Mouse (Mus musculus): ENCODE results near the gene Nlgn2. TPM values are rescaled to one million over a fixed set of nuclear protein-coding genes. Genes with fewer than 3 reads are reported as not detected.

The Nlgn2 gene
- polyA plus RNA-seq (2012; rRNA removed): 116 and 125 TPM in 2 replicates

DNA sequence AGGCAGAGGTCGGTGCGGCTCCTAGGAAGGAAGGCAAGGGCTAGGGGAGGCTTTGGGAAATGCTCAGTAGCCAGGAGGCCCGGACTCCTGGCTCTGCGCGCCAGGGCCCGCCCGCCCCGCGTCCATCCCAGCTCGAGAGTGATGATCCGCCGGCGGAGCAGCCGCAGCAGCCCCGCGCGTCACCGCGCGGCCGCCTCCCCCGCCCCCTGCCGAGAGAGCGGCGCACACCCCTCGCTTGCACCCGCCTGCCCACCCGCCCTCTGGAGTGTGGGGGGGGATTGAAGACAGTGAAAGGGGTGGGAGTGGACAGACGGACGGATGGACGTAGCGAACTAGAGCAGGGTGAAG, at the start of gene Nlgn2:
Nlgn2 (minus strand) TSS at position 181 of the 348 bp plus-strand sequence.
- no peak for DNase-seq (ENCODE audit: extremely low spot score in 1 of 2, low spot score in 1 of 2)

DNA sequence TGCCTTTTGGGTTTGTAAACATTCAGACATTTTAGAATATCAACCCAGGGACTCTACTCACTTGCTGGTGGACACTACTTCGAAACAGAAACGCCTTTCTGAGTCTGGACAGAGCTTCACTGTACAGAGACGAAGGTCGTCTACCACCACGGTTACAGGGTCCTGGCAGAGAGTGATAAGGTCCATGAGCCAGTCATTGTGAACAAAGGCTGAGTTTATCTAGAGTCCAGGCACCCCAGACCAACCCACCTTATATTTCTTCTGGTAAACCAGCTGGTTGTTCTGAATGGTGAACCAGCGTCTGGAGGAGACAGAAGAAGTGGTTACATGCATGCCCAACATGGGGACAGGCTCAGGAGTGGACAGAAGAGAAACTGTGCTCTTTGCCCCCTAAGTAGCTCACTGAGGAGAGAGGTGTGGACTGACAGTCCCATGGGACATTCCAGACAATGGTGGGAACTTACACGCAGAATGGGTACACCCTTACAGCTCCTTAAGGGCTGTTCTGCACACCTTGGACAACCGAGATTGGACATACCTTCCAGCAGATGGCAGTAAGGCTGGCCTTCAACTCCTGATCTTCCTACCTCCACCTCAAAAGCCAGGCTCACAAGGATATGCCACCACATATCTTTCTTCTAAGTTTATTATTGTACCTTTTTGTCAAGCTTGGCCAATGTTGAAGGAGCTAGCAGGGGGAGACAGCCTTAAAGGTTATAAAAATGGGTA, 49.5 kb upstream of the Nlgn2 start:
- DNase-seq (ENCODE audit: extremely low spot score in 1 of 2, low spot score in 1 of 2): no peak

DNA sequence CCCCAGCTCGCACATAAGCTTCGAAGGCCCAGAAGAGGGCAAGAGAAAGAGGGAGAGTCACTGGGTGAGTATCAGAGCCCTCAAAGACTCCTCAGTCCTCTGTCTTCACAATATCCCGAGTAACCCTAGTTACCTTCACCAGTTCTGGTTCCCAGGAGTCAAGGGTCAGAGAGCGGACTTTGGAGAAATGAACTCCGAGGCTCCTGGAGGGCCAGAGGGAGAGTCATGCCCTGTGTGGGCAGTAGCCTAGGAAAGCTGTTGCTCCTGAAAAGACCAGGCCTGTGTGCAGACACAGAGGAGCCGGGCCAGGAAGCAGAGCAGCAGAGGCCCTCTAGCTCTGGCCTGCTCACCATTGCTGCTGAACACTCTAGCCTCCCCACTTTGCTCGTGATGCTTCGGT, 47.1 kb upstream of the Nlgn2 start:
- no peak for DNase-seq (ENCODE audit: extremely low spot score in 1 of 2, low spot score in 1 of 2)

DNA sequence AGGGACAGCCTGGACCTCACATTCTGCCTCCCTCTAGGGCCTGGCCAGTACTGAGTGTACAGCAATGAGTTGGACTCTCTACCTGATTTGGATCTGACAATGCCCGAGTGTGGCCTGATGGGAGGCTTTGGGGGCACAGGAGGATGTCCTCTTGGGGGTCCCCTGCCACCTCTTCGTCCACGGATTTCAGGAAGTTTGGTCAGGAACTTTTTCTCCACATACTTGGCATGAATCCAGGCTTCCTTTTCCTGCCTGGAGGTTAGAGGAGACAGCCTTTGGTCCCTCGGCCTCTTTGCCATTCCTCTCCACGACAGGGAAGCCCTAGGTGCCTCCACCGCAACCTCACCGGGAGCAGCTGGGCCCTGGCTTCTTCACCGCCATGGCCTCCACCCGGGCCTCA, 46.7 kb upstream of the Nlgn2 start:
- DNase-seq (ENCODE audit: extremely low spot score in 1 of 2, low spot score in 1 of 2): no peak

DNA sequence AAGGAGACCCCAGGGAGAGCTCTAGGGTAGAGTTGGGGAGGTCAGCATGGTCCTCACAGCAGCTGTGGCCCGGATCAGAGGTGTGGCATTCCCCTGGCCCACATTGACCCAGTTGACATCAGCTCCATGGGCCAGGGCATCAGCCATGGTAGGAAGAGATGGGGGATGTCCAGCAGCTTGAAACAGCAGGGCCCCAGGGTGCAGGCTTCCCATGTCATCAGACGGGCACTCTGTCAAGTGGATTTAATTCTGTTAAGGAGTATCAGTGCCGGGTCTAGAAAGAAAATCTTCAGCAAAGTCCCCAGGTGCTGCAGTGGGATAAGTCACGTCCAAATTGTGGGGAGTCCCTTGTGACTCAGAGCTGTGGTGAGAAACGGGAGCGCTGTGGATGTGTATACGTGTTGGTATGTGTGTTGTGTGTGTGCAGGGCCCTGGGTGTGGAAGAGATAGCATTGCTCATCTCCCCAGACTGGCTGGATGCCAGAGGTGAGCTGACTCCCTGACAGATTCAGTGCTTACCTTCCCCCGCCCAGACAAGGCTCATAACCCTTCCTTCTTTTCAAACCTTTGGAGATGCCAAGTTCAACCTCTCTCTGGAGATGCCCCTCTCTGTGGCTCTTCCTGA, 46.1 kb upstream of the Nlgn2 start:
- no peak for DNase-seq (ENCODE audit: extremely low spot score in 1 of 2, low spot score in 1 of 2)

DNA sequence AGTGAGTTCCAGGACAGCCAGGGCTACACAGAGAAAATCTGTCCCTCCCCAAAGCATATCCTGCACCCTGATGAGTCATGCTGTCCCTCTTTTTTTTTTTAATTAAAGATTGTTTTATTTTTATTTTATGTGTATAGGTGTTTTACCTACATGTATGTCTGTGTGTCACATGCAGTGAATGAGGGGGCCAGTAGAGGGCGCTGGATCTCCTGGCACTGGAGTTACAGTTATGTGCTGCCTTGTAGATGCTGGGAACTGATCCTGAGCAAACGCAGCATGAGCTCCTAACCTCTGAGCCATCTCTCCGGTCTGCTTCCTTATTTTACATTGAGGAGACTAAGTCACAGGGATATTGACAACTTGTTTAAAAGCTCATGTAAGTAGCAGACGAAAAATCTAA, 45.5 kb upstream of the Nlgn2 start:
- no peak for DNase-seq (ENCODE audit: extremely low spot score in 1 of 2, low spot score in 1 of 2)

DNA sequence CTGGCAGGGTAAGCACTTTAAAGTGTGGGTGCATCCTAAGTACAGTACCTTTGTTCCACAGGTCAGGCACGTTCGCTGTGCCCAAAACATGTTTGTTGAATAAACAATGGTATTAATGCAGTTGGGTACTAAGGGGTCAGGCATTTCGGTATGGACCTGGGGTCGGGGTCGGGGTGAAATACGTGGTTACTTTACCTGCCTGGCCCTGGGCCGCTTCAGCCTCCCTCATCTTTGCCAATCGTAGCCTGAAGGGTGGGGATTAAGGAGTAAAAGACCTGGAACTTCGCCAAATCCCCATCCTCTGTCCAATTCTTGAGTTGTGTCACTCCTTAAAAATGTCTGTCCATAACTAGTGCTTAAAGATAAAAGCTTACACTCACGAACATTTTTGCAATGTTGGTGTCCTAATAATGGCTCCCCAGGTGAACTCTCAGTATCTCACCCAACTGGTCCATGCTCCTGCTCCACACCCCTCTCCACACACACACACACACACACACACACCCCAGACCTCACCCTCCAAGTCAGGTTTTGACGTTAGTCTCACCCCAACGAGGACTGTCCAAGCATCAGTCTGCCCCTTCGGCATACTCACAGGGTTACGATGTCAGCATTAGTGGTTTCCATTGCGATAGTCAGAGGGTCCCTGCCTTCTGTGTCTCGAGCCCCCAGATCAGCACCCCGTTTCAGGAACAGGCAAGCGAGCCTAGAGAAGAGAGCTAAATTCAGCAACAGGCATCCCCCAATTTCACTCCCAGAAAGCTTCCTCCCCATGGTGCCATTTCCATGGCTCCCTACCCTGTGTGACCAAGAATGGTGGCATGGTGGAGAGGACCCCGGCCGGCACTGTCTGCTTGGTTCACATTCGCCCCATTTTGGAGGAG, 44.4 kb upstream of the Nlgn2 start:
- no peak for DNase-seq (ENCODE audit: extremely low spot score in 1 of 2, low spot score in 1 of 2)

DNA sequence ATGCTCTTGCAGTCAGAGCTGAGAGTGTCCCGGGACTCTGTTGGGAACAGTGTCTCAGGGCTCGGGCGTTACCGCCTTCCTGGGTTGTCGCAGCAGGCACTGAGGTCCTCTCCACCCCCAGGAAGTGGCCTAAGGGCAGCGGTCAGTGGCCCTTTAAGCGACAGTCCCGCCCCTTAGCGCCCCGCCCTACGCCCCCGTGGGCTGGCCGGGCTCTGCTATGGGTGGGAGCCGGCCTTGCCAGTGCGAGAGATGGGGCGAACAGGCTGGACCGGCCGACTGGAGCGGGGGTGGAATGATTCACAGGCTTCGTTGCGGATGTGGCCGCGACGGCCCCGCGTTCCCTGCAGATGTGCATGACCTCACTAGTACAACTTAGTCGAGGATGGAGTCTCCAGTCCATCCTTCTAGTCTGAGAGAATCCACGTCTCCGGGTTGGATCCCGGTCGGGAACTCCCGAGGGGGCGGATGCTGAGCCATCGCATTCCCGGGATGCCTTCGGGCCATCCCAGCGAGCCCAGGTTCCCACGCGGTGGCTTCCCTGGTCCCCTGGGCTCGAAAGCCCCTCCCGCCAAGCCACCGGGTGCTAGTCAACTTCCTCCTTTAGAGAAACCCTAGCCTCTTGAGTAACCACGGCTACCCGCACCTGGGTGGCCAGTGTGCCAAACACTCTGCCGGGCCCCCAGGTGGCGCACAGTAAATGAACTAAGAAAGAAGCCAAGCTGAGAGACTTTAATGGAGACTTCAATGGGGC, 43.4 kb upstream of the Nlgn2 start, which contains the start of gene Kctd11:
Kctd11 (minus strand) TSS at position 554 of the 751 bp plus-strand sequence.
- DNase-seq (ENCODE audit: extremely low spot score in 1 of 2, low spot score in 1 of 2): peak in 1 of 2 experiments; percentile 64

DNA sequence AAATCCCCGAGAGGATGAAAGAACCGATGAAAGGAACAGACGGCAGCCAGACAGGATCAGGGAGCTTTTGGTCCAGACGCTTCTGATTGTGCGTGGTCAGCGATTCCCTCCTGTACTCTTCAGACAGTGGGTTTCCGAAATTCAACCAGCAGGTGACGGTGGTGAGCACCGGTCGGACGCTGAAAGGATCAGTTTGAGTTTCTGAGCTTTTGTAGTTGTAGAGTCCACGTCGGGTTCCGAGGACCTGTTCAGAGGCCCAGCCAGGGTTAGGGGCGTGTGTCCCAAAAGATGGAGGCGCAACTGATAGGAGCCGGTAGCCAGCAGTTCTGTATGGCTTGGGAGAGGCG, 42.9 kb upstream of the Nlgn2 start:
- peak in 1 of 2 experiments; percentile 47 for DNase-seq (ENCODE audit: extremely low spot score in 1 of 2, low spot score in 1 of 2)

DNA sequence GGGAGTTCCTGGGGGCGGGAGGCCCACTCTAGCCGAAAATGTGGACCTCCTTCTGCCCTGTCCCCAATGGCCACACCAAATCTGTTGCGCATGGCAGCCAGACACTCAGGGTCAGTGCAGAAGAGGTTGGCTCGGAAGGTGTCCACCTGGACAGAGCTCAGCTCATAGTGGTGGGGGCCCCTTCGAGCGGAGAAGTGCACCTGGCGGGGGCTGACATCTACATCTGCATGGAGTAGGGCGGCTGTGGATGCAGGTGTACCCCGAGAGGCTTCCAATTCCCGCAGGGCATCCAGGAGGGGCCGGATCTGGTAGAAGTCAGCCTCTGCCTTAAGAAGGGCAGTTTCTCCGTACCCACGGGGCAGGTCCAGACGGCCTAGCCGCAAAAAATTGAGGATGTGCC, 42.1 kb upstream of the Nlgn2 start:
- no peak for DNase-seq (ENCODE audit: extremely low spot score in 1 of 2, low spot score in 1 of 2)

DNA sequence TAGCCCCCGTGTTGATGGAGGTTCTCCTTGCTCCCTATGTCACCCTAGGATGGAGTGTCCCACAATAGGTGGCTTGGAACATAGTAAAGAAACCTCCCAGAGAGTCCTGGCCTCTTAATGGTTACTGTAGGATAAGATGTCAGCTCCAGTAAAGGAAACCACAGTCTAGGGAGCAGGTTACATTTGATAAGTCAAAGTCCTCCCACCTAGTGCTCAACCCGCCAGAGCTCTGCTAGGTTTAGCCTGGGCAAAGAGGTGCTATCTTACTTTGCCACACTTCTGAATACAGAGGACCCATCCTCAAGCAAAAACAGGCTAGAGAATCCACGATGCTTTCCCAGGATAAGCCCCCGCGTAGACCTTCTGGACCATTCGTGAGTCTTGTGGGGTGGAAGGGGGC, 41.4 kb upstream of the Nlgn2 start:
- DNase-seq (ENCODE audit: extremely low spot score in 1 of 2, low spot score in 1 of 2): no peak

DNA sequence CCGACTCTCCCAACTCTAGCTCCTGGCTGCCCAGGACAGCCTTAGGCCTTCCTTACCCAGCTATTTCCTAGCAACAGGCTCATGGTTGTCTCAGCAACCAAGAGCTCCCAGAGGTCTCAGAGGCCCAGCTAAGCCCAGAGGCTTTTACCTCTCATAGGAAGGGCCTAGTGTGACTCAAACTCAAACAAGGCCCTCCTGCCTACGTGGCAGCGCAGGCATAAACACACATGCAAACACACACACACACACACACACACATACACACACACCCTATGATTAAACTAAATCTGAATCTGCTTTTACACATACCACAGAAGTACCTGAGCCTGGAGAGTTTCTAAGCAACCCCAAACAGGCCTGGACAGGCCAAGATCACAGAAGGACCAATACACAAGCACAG, 40.8 kb upstream of the Nlgn2 start:
- DNase-seq (ENCODE audit: extremely low spot score in 1 of 2, low spot score in 1 of 2): no peak

DNA sequence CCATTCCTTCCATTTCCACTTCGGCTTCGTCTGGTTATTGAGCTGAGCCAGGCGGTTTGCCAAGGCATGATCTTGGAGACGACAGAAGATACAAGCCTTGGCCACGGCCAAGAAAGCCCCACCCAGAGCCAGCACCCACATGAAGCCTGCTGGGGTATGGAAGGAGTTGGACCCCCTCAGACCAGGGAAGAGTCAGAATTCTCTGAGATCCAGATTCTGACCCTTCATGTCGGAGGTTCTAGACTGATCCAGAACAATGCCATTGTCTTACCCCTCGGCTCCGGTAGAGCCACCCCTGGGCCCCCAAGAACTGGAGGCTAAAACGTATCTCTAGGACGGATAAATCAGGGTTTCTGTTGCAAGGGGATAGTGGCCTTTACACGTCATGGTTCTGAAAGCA, 40.3 kb upstream of the Nlgn2 start, which contains the start of gene Tmem95:
Tmem95 (minus strand) TSS at position 141 of the 400 bp plus-strand sequence.
- no peak for DNase-seq (ENCODE audit: extremely low spot score in 1 of 2, low spot score in 1 of 2)

DNA sequence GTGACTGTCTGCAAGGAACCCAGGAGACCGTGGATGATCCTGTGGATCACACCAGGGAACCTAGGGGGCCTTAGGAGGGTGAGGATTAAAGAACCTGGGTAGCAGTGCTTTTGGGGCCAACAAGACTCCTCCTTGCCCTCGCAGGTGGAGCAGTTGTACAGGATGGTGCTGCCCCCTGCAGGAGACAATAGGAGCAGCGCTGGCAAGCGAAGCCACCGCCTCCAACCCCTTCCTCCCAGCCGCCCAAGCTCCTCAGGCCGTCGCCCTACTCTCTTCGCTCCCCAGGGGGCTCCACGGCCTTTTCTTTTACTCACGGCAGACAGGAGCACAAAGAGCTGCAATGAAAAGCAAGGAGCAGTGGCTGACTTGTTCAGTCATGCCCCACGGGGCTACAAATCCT, 39.3 kb upstream of the Nlgn2 start:
- DNase-seq (ENCODE audit: extremely low spot score in 1 of 2, low spot score in 1 of 2): peak in 1 of 2 experiments; percentile 85

DNA sequence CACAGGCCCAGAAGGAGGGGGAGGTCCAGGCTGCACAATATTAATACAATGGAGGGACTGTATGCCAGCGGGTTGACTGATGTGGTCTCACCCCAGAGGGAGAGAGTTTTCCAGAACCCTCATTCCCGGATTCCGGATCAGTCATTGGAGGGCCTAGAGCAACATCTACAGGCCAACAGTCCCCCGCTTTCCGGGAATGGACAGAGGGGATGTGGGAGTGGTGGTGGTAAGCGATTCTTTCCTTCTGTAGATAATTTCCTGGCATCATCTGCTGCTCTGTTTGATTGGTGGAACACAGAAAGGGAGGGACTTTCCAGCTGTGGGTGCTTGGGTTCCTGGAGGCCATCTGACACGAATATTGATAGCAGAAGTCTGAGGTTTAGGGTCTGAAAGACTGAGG, 38.6 kb upstream of the Nlgn2 start:
- DNase-seq (ENCODE audit: extremely low spot score in 1 of 2, low spot score in 1 of 2): no peak

DNA sequence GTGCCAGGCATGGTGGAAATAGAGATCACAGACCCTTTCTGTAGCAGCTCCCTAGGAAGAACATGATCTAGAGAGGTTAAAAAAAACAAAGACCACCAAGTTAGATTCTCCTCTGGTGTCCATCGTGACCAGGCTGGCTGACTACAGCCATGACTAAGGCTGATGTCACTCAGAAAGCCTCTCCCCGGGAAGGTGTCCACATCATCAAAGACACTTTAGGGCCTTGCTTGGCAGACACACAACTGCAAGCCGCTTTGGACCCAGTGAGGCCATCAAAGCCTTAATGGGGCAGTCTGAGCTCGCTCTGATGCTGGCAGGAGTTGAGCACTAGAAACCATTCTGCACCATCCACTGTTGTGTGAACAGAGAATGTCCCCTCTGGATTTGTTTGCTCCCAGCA, 34.9 kb upstream of the Nlgn2 start:
- no peak for DNase-seq (ENCODE audit: extremely low spot score in 1 of 2, low spot score in 1 of 2)

DNA sequence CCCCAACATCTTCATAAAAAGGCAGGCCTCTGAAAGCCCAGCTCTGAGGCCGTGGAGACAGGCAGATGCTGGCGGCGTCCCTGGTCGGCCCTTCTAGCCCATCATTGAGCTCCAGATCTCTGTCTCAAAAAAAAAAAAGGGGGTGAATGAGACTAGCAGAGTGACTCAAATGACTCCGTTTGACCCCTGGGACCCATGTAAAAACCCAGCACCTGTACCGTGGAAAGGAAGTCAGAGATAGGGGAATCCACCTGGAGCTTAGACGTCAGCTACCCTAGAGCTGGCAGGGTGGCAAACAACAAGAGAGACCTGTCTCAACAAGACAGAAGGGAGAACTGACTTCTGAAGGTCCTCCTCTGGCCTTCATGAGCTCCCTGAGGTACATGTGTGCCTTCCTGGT, 34.2 kb upstream of the Nlgn2 start:
- no peak for DNase-seq (ENCODE audit: extremely low spot score in 1 of 2, low spot score in 1 of 2)

DNA sequence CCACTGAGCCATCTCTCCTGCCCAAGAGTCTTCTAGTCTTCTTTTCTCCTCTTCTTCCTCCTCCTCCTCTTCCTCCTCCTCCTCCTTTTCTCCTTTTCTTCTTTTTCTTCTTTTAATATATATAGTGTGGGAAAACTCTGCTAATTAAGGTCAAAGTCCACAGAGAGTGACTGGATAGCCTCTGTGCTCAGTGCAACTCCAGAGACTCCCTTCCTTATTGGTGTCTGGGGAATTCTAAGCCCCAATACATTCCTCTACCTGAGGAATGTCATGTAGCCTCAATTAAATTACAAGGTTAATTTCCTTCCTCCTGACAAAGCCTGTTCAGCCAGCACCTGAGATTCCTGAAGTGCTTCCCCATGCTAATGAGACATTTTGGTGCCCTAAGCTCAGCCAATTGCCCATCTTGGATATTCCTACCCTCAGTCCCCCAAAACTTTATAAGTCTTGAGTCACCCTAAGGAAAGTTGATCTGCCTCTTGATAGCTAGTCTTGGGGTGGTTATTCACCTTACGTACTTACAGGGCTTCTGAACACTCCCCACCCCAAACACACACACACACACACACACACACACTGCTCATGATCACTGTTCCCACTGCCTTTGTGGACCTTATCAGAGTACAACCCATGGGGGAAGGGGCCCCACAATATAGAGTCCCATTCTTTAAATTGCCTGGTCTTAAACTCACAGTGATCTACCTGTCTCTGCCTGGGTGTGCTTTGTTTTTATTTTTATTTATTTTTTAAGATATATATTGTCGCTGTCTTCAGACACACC, 32.9 kb upstream of the Nlgn2 start:
- no peak for DNase-seq (ENCODE audit: extremely low spot score in 1 of 2, low spot score in 1 of 2)

DNA sequence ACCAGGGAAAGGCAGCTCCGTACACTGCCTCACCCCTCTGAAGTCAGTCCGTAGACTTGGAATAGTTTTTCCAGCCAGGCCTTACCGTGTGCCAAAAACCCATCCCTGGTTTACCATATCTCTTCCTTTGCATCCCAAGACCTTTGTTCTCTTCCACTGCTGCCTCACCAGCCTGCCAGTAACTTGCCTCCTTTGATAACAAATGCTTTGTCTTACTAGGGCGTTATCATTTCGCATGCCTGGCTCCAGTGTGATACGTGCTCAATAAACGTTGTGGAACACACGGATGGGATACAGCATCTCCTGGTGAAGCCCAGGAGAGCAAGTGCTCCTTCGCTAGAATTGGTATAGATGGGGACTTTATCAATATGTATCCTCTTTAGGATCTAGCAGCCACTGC, 29.8 kb upstream of the Nlgn2 start:
- DNase-seq (ENCODE audit: extremely low spot score in 1 of 2, low spot score in 1 of 2): no peak

DNA sequence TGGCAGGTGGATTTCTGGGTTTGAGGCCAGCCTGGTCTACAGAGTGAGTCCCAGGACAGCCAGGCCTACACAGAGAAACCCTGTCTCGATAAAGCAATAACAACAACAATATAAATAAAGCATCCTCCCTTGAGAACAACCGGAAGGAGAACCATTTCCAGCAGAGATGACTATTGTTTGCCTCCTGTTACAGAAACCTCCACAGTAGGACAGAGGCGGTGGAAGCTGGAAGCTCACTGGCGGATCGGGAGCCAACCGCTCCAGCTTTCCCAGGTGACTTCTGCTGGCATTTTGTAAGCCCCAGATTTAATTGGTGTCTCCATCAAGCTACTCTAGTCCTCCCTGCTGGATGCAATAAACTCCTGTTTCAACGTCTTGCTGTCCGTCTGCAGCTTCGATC, 28.0 kb upstream of the Nlgn2 start:
- no peak for DNase-seq (ENCODE audit: extremely low spot score in 1 of 2, low spot score in 1 of 2)
